Mouse (Mus musculus) ES-Bruce4 (cell line): ENCODE data around the gene Gm20441. TPM values are rescaled to one million over a fixed set of nuclear protein-coding genes. Genes with fewer than 3 reads are reported as not detected.

Source experiments
- H3K27ac ChIP-seq: 2 replicates; pipeline ENCODE4 v1.5.1; 2012; ENCODE audit warnings: low read length, inconsistent platforms; ENCODE audit not compliant: insufficient read depth
- H3K27me3 ChIP-seq: 2 replicates; pipeline ENCODE4 v1.6.1; 2012; ENCODE audit warnings: mild to moderate bottlenecking, low read length, inconsistent platforms; ENCODE audit not compliant: control insufficient read depth, poor library complexity, insufficient read depth, severe bottlenecking
- H3K36me3 ChIP-seq: 2 replicates; pipeline ENCODE4 v1.6.1; 2012; ENCODE audit warnings: inconsistent platforms, mild to moderate bottlenecking, low read length, moderate library complexity; ENCODE audit not compliant: control insufficient read depth, poor library complexity, insufficient read depth, severe bottlenecking
- H3K4me1 ChIP-seq: one replicate; pipeline ENCODE4 v1.8.1; 2011; ENCODE audit warnings: low read length; ENCODE audit not compliant: control insufficient read depth, insufficient read depth
- H3K4me3 ChIP-seq: 2 replicates; pipeline ENCODE4 v1.5.1; 2011; ENCODE audit warnings: low read depth, mild to moderate bottlenecking, low read length
- H3K9ac ChIP-seq: 2 replicates; pipeline ENCODE4 v1.6.1; 2012; ENCODE audit warnings: low read depth, mild to moderate bottlenecking, inconsistent platforms; ENCODE audit not compliant: poor library complexity, severe bottlenecking
- H3K9me3 ChIP-seq: replicated peaks from 2 replicates; pipeline ENCODE4 v1.6.1; 2012; ENCODE audit warnings: mild to moderate bottlenecking, low read length, inconsistent platforms; ENCODE audit not compliant: control insufficient read depth, poor library complexity, insufficient read depth, severe bottlenecking
- CTCF ChIP-seq: IDR thresholded peaks from one replicate; pipeline ENCODE4 v1.8.1; 2011; ENCODE audit warnings: low read depth, low read length
- EP300 ChIP-seq: IDR thresholded peaks from 2 replicates; pipeline ENCODE4 v1.6.1; 2011; ENCODE audit warnings: low read depth, low read length; ENCODE audit not compliant: insufficient read depth
- POLR2A ChIP-seq: IDR thresholded peaks from one replicate; pipeline ENCODE4 v1.8.1; 2011; ENCODE audit warnings: low read length; ENCODE audit not compliant: insufficient read depth
- polyA plus RNA-seq: library from polyadenylated mRNA; stranded (reverse); fragments of >200 nt; gene quantifications from 2 replicates; pipeline ENCODE4 v1.2.4, GENCODE M21; 2011; ENCODE audit warnings: low read depth; ENCODE audit not compliant: missing spikeins, insufficient read depth, insufficient read length

Gene Gm20441
- polyA plus RNA-seq, 1 experiment: not detected

- Histone ChIP-seq H3K4me3 (no peak overlapping the region), H3K9ac (no peak overlapping the region), H3K36me3 (peaks cover 35% of the 10 kb centered on the region), H3K9me3 (no peaks in the 10 kb centered on the region), H3K27ac (no peak overlapping the region), H3K27me3 (no peaks in the 10 kb centered on the region), H3K4me1 (no peaks in the 10 kb centered on the region)
- TF ChIP-seq CTCF (peak; percentile 80), EP300 (no peak)
Observed at GRCm38 (mm10) chr10:75744017-75744416, 36.7 kb downstream of the Gm20441 start.

- no peaks in the 10 kb centered on the region for H3K4me1 ChIP-seq
- H3K4me3 ChIP-seq: no peak overlapping the region
- no peak for TF ChIP-seq POLR2A
- H3K27ac ChIP-seq: no peak overlapping the region
- H3K27me3 ChIP-seq: no peaks in the 10 kb centered on the region
- H3K9ac ChIP-seq: no peak overlapping the region
- H3K36me3 ChIP-seq: peaks cover 32% of the 10 kb centered on the region
- no peaks in the 10 kb centered on the region for H3K9me3 ChIP-seq
Observed at GRCm38 (mm10) chr10:75743369-75743768, 37.4 kb downstream of the Gm20441 start.

GRCm38 (mm10) chr10:75740866-75741265 is 39.9 kb downstream of the Gm20441 start:
- no peak overlapping the region for H3K4me3 ChIP-seq
- H3K4me1 ChIP-seq: no peaks in the 10 kb centered on the region
- H3K27me3 ChIP-seq: no peaks in the 10 kb centered on the region
- H3K9me3 ChIP-seq: no peaks in the 10 kb centered on the region
- no peak overlapping the region for H3K9ac ChIP-seq
- TF ChIP-seq CTCF (no peak), POLR2A (no peak), EP300 (no peak)
- H3K27ac ChIP-seq: no peak overlapping the region
- H3K36me3 ChIP-seq: peaks cover 27% of the 10 kb centered on the region

GRCm38 (mm10) chr10:75725449-75725848 is 55.3 kb downstream of the Gm20441 start:
- Histone ChIP-seq H3K4me1 (no peaks in the 10 kb centered on the region), H3K9ac (no peak overlapping the region), H3K27me3 (no peaks in the 10 kb centered on the region), H3K27ac (no peak overlapping the region), H3K4me3 (no peak overlapping the region), H3K9me3 (no peaks in the 10 kb centered on the region), H3K36me3 (peaks cover 64% of the 10 kb centered on the region)
- TF ChIP-seq POLR2A (no peak), CTCF (no peak), EP300 (no peak)

Other genes starting within 250 kb of the Gm20441 start
- gene Lrrc75b, start 220.6 kb downstream of the Gm20441 start, polyA plus RNA-seq: not detected in 2 replicates
- 2.8 and 4.4 TPM in 2 replicates for gene Ggt1, start 219.3 kb downstream of the Gm20441 start, polyA plus RNA-seq
- gene Ggt5, start 191.6 kb downstream of the Gm20441 start, polyA plus RNA-seq: 0.81 and 0.90 TPM in 2 replicates
- 11.1 and 11.7 TPM in 2 replicates for gene Susd2, start 136.9 kb downstream of the Gm20441 start, polyA plus RNA-seq
- 35.6 and 41.5 TPM in 2 replicates for gene Cabin1, start 16.6 kb downstream of the Gm20441 start, polyA plus RNA-seq
- gene Ddt, start 7.5 kb downstream of the Gm20441 start, polyA plus RNA-seq: 99.5 and 108 TPM in 2 replicates
- 9.7 and 11.6 TPM in 2 replicates for gene Gstt3, start 460 bp upstream of the Gm20441 start, polyA plus RNA-seq
- gene Gstt1, start 17.6 kb upstream of the Gm20441 start, polyA plus RNA-seq: 8.9 and 9.5 TPM in 2 replicates
- not detected in 2 replicates for gene Gstt4, start 41.6 kb upstream of the Gm20441 start, polyA plus RNA-seq
- 26.3 and 31.9 TPM in 2 replicates for gene Gstt2, start 56.5 kb upstream of the Gm20441 start, polyA plus RNA-seq
- 1,651 and 1,929 TPM in 2 replicates for gene Mif, start 79.3 kb upstream of the Gm20441 start, polyA plus RNA-seq
- gene Derl3, start 112.5 kb upstream of the Gm20441 start, polyA plus RNA-seq: 9.6 and 13.8 TPM in 2 replicates
- gene Smarcb1, start 140.7 kb upstream of the Gm20441 start, polyA plus RNA-seq: 71.1 and 79.6 TPM in 2 replicates
- gene Chchd10, start 152.2 kb upstream of the Gm20441 start, polyA plus RNA-seq: 405 and 450 TPM in 2 replicates
- gene Mmp11, start 155.5 kb upstream of the Gm20441 start, polyA plus RNA-seq: 23.1 and 27.9 TPM in 2 replicates
- gene Gm867, start 159.7 kb upstream of the Gm20441 start, polyA plus RNA-seq: 0.66 and 0.91 TPM in 2 replicates
- gene Vpreb3, start 162.1 kb upstream of the Gm20441 start, polyA plus RNA-seq: 1.2 TPM in 1 of 2 replicates, not detected in the other
- gene Gm5134, start 173.6 kb upstream of the Gm20441 start, polyA plus RNA-seq: 0.38 and 0.43 TPM in 2 replicates